Mouse (Mus musculus): ENCODE data around the gene Clcn3.
A peak's percentile ranks its signal among the peaks of the same experiment; 100 is the strongest.
"Not testable (repeated sequence)": the region's sequence is repeated elsewhere in the genome, so short reads cannot be mapped to it uniquely, and the experiment has no call there.

Gene Clcn3

DNA sequence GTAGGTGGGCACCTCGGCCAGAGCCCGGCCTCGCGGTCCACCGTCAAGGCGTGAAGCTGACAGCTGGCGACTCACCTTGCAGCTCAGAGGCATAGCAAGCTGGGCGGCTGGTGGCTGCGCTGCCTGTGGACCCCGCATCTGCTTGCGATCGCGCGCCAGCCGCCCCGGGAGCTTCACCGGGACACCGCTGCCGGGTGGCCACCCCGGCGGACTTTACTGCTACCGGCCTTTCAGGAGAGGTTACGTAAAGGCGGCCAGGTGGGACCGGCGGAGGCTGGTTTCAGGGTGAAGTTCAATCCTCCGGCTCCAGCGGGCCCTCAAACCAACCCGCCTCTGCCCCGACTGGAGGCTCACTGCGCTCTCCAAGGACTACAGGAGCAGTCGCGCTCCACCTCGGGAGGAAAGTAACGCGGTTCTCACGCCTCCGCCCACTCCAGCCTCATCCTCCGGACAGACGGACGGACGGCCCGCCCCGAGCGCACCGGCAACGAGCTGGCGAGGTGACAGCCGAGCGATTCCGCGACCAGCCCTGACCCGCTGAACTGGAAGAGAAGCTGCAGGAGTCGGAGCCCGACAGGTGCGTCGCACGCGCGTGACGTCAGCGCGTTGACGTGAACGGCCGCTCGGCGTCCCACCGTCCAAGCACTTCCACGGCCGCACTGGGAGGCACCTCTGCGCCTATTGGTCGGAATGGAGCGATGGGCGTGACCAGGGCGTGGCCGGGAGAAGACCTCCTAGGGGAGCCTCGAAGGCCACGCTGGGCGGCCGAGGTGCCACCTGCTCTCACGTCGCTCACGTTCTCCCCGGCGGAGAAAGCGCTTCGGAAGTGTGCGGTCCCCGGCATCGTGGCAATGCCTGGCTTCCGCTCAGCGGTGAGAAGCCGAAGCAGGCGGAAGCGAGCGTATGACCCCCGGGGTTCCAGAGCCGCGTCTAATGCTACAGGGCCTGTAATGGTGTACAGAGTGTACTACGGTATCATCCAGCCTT lies at the start of gene Clcn3:
Gene Clcn3 (minus strand): TSS at position 600 of the 987 bp plus-strand sequence.
- peak; percentile 99 for DNase-seq (ENCODE audit: low read depth)

DNA sequence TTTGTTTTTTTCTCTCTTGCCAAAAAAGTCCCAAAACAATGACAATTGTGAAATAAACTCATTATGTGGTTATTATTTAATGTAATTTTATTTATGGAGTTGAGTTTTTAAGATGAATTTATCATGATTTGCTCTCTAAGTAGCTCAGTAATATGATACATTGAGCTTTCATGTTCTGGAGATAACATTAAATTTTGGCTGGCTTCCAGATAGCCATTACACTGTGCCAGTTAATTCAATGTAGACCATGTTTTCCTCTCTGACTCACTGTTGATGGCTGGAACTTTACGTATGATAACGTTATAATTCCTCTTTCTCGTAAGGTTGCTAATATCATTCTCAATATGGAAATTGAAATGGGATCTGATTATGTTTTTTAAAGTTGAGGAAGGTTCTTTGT lies 13.4 kb upstream of the Clcn3 start:
- no peak for DNase-seq (ENCODE audit: low read depth)

DNA sequence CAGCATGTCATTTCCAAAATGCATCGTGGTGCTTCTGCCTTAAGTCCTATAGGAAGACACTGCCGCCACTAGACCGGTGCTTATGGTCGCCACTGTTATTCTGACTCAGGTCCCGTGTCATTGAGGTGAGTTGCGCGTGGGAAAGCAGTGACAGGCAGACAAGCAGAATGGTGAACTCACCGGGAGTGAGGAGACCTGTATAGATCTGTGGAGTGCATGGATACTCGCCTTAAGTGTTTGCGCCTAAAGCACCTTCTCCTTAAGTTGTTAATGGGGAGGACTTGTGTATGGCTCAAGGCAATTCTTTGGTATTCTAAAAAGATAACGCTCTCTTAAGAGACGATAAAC lies 10.5 kb upstream of the Clcn3 start:
- no peak for DNase-seq (ENCODE audit: low read depth)

DNA sequence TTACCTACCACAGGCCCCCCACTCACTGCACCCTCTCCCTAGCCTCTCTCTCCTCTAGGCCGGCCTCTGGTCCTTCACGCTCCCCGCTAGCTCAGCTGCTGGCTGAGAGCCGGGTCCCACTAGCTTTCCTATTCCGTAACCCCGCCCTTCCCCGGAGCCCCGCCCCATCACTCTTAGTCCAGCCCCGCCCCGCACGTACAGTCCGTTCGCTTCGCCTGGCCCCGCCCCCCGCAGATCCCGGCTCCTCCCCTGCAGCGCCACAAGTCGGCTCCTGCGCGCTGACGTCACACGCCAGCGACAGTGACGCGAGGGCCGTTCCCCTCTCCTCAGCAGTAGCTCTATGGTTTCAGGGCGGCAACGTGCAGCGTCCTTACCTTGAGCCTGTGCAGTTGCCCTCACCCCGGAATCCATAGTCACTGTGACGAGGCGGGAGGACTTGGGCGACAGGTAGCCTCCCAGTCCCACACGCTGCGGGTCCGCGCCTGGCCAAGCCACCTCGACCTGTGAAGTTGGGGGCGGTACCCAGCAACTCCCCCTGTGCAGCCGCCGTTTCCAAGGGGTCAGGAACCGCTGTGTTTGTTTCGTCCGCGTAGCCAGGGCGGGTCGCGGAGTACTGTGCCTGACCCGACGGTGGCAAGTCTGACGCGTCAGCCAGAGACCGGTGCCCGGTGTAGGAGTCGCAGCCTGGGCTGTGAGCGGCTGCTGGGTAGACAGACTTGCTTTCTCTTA lies 10.0 kb upstream of the Clcn3 start, which contains the start of gene Nek1:
Gene Nek1 (plus strand): TSS at position 286 of the 729 bp plus-strand sequence.
- DNase-seq (ENCODE audit: low read depth) = peak; percentile 99

DNA sequence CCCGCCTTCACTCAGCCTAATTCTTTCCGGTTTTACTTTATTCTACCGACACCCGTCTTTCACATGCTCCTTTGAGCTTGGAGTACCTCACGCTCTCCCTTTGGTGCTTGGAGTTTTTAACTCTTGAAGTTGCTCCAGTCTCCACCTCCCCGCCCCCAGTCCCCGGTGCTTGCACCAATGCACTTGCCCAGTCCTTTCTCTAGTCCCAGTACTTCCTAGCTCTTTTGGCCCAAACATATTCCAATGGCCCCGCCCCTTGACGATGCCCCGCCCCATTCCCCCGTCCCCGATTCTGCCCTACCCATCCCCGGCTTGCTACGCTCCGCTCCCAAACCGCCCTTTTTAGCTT lies 9.4 kb upstream of the Clcn3 start:
- no peak for DNase-seq (ENCODE audit: low read depth)

DNA sequence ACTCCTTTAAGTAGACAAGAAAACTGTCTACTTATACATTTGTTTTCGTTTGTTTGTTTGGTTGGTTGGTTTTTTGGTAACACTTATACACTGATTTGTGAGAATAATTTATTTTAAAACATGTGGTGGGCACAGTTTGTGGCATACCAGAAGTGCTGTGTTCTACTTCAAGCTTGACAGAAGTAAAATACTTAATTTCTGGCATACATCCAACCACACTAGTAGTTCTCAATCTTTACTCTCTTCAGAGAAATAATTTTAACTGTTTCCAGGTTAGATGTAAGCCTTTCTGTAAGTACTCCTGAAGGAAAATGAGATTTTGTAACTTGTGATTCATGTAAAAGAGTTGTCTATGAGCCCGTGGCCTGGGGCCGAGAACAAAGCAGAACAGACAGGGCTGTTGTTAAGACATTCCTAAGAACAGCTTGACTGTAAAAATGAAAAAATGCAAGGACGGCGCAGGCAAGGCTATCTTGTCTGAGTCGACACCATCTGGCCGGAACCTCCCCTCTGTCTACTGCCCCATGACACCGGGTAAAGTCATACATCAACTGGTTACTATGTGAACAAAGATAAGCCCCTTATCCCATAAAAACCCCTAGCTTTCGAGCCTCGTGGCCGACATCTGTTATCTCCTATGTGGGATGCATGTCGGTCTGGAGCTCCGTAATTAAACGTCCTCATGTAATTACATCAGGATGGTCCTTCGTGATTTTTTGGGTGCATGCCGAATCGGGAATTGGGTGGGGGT lies 1.3 kb upstream of the Clcn3 start:
- DNase-seq (ENCODE audit: low read depth) = not testable (repeated sequence)

DNA sequence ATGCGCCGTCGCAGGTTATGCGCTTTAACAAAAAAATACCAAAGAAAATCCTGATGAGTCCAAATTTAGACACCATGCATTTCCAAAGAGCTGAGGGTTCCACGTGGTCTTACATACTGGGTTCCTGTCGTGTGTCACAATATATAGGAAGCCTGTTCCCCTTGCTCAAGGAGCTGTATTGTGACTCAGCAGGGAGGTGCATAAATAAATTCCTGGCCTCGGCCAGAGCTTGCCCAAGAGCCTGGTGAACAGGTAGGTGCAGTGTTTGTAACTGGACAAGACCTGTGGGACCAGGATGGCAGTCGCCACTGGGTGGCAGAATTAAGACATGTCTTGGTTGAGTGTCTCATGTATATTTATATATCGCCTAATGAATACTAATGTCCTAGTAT lies 584 bp upstream of the Clcn3 start:
- no peak for DNase-seq (ENCODE audit: low read depth)

DNA sequence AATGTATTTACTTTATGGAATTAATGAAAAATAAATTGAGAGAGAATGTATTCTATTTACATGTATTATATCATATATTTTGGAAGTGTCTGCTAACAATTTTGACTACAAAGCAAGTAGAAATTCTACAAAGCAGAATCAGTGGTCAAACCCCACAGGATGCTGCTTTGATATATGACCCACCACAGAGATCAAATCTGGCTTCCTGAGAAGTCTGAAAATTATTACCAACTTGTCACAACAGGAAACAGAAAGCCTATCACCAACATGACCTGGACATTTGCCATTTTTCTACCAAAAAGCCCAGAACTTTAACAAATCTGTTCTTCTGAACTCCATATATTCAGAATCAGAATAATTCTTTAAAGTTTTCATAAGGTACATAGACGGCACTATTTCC lies 1.7 kb downstream of the Clcn3 start:
- peak; percentile 43 for DNase-seq (ENCODE audit: low read depth)

DNA sequence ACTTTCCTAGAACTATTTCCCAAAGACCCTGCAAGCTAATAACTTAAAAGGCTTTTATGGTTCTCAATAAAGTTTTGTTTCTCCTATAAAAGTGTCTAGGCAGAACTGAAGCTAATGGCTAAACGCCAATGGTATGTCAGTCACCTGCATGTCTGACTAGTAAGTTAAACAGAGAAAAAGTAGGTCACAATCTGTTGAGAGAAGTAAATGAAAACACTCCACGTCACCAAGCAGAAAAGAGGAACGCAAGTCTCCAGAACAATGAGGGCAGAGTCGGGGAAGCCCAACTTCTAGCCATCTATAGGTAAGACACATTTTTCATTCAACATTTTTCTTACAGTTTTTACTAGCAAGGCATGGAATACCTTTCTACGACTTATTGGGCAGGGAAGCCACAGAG lies 4.6 kb downstream of the Clcn3 start:
- no peak for DNase-seq (ENCODE audit: low read depth)

DNA sequence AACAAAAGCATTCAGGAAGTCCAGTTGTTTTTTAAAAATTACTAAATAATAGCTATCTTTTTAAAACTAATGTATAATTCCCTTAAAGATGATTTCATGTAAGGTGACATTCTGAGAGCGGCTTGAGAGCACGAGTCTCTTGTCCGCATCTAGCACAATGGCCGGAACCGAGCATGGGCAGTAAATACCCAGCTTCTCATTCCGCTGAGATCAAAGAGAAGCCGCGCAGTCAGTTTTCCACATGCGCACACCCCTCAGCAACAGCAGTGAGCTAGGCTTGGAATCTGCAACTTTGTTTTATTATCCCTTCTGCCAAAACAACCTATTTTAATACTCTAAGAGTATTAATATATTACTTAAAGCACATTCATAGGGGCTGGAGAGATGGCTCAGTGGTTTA lies 6.3 kb downstream of the Clcn3 start:
- DNase-seq (ENCODE audit: low read depth) = no peak

DNA sequence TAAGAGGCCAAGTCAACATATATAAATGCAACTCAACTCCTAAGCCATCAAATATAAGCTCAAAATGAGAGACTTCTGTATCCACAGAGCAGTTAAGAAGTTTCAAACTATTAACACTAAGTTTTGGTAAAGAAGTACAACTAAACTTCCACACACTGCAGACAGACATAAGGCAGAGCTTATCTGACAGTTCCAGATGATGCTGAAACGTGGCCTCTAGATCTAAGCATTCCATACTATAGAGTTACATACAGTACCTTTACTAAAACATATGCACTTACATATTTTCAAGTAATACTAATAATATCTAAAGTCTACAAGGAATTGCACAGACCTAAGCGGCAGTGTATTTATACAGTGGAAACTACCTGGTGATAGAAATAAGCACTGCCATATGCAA lies 8.3 kb downstream of the Clcn3 start:
- DNase-seq (ENCODE audit: low read depth) = no peak

DNA sequence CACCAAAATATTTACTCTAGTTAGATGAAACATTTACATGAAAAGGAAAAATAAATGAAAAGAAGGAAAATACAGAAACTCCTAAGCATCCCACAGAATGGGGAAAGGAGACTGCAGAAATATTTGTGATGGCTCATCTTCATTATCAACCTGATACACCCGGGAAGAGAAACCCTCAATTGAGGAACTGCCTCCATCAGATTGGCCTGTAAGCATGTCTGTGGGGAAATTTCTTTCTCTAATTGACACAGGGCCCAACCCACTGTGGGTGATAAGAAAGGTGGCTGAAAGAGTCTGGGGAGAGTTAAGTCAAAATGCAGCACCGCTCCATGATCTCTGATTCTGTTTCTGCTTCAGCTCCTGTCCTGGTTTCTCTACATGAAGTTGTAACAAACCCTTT lies 9.7 kb downstream of the Clcn3 start:
- DNase-seq (ENCODE audit: low read depth) = no peak

DNA sequence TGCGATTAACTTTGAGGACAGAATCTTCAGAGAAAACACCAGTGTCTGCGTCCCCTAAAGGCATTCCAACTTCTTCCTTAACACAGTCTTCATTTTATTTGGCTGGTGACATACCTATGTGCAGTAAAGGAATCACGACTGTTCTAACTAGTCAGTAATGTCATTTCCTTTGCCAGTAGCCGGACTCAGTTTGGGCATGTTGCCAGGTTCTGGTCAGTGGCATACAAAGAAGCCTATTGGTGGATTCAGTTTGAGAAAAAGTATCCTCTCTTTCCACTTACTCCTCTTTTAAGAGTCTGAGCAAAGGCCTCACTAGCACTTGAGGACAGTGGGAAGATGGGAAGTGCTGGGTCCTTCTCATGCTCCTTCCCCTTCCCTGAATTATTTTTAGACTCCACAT lies 11.3 kb downstream of the Clcn3 start:
- DNase-seq (ENCODE audit: low read depth) = no peak

DNA sequence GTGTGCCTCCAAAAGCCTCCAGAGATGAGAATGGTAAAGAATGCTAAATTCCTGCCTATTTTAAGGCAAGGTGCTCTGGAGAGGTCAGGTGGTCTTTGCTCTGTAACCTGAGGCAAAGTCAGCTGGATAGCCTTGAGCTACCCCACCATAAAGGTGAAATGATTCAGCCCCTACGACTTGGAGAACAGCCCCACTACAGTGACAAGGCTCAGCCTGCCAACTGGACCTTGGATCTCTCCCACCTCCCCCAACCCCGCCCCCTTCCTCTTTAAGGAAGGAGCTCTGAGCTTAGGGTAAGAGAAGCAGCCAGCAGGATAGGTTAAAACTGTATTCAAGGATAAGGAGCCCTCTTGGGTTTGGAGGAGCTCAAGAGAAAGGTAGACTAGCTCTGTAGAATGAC lies 14.0 kb downstream of the Clcn3 start:
- no peak for DNase-seq (ENCODE audit: low read depth)

DNA sequence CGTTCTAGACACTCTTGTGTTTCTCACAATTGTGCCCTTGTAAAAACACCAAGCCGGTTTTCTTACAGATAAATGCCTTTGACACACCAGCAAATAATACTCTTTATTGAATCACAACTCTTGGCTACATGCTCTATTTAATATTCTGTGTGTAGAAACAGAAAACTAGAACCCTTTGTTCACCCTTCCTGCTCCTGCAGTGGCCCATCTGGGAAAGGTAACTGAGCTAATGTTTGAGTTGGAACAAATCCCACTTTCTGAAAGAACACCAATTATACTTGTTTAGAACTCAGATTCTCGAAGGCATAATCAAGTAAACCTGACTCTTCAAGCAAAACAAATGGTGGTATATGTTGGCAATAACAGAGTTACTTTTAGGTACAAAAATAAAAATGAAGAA lies 17.4 kb downstream of the Clcn3 start:
- DNase-seq (ENCODE audit: low read depth) = no peak

DNA sequence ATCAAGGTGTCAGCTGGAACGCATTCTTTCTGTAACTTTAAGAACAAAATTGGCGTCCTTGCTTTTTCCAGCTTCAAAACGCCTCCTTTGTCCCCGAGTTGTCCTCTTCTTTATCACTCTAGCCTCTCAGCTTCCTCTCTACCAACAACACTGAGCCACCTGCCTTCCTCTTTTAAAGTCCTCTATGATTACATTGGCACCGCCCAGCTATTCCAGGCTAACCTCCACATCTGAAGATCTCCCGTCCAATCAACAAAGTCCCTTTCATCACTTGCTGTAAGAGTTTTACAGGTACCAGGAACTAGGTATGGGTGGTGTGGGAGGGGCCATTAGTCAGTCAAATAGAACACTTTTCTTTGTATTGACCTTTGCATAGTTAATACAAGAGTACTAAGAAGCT lies 17.8 kb downstream of the Clcn3 start:
- no peak for DNase-seq (ENCODE audit: low read depth)

DNA sequence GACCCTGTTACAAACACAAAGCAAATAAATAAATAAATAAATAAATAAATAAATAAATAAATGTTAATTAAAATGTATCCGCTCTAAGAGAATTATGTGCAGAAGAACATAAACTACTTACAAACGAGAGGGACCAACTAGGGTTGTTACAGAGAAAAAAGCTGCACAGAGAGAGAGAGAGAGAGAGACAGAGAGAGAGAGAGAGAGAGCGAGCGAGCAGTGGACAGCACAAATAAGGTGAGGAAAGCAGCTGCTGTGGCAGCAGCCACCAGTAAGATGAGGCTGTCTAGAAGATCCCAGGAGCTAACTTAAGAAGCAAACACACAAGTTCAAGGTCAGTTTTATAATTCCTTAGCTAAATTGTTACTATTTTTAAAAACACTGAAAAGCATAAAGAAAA lies 18.6 kb downstream of the Clcn3 start:
- no peak for DNase-seq (ENCODE audit: low read depth)

DNA sequence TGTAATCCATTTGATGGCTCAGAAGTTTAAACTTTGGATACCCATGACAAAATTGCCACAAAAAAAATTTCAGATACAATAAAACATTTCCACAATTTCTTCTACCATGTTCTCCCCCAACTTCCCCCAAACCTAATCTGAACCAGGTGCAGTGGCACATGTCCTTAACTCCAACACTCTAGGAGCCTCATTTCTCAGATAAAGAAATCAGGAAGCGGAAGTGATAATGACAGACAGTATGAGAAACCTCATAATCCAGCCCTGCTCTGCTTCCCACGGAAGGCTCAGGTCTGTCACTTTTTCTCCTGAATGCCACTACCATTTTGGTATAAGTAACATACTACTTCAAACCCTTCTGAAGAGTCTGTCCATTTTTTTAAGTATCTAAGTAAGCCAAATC lies 19.2 kb downstream of the Clcn3 start:
- no peak for DNase-seq (ENCODE audit: low read depth)

DNA sequence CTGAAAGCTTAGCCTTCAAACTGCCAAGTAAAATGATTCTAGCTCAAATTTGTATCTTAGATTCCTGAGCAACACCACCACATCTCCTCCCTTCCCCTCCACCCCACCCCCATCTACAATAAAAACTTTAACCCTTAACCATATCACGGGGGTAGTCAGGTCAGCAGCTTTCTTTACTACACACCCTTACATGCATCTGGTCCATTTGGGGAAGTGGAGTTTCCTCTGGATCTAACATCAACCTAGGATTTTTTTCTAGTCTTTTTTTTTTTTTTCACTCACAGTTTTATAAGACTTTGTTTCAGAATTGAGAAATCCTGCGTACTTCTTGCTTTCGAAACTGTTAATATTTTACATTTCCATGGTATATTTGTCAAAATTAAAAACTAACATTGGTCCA lies 20.3 kb downstream of the Clcn3 start:
- no peak for DNase-seq (ENCODE audit: low read depth)

DNA sequence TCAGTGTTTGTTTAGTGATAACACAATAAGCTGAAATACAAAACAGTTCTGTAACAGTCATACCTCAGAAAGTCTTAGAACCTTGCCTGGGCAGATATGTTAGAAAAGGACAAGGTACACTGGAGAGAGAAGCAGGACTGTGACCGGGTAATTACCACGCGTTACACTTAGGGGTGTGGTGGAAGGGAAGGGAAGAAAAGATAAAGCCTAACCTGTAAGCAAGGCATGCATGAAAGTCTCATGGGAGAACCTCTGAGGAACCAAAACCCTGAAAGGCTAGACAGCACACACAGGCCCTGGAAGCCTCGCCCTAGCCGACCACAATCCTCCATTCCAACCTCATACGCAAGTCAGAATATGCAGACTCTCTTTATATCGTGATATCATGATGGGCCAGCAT lies 26.3 kb downstream of the Clcn3 start:
- DNase-seq (ENCODE audit: low read depth) = no peak

DNA sequence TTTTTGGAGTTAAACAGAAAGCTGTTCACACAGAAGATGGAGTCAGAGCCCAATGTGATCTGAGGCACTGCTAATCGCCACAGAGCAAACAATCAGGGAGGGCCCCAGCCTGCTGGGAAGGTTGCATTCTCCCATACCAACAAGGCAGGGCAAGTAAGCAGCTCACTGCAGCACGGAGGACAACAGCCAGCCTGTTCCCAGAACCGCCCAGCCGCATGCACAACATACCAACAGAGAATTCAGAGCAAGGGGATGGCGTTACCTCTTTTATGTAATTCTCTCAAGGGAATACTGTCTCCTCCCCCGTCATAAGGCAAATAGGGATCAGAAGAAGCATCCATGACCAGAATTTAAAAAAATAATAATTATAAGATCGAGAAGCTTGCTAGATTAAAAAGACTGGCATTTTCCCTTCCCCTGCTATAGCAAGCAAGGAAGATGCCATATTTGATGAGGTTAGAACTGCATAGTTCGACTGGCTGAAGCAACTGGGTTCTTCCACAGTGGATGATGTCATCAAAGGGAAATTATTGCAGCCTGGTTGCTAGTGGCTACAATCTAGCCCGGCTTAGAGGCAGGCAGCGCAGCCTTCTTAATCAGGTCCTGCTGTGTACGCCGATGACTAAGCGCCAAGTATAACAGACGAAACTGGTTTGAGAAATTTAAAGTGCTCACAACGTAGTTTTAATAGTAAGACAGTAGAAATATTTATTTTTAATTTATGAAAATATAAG lies 28.7 kb downstream of the Clcn3 start:
- DNase-seq (ENCODE audit: low read depth) = peak; percentile 16

DNA sequence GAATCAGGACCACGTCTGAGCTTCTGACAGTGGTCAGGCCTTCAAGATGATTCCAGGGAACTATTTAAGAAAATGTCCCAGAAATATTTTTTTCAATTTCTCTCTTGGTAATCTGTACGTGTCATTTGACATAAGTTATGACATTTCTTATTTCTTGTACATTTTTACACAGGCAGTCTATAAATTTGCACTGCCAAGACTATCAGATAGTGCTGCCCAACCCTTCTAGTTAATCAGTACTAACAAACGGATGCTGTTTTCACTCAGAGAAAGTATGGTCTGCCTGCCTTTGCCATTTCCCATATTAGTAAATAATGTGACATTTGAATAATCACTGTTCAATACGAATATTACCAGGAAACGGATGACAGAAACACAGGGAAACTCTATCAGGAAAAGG lies 30.3 kb downstream of the Clcn3 start:
- DNase-seq (ENCODE audit: low read depth) = no peak
